Mouse (Mus musculus) inflammation-experienced regulatory T-cells (primary cell): ENCODE results near the gene Islr2. TPM values are rescaled to one million over a fixed set of nuclear protein-coding genes. Genes with fewer than 3 reads are reported as not detected.

Experiments used
- polyA plus RNA-seq, 2 experiments: library from polyadenylated mRNA; unstranded; fragments of 100-300 nt; shearing (Covaris generic); gene quantifications; one replicate each; pipeline ENCODE4 v1.2.1; 2017

Islr2 gene
- 1 to 10 TPM in 1 of 2 experiments, not detected in 1; 1.0 TPM for polyA plus RNA-seq

DNA sequence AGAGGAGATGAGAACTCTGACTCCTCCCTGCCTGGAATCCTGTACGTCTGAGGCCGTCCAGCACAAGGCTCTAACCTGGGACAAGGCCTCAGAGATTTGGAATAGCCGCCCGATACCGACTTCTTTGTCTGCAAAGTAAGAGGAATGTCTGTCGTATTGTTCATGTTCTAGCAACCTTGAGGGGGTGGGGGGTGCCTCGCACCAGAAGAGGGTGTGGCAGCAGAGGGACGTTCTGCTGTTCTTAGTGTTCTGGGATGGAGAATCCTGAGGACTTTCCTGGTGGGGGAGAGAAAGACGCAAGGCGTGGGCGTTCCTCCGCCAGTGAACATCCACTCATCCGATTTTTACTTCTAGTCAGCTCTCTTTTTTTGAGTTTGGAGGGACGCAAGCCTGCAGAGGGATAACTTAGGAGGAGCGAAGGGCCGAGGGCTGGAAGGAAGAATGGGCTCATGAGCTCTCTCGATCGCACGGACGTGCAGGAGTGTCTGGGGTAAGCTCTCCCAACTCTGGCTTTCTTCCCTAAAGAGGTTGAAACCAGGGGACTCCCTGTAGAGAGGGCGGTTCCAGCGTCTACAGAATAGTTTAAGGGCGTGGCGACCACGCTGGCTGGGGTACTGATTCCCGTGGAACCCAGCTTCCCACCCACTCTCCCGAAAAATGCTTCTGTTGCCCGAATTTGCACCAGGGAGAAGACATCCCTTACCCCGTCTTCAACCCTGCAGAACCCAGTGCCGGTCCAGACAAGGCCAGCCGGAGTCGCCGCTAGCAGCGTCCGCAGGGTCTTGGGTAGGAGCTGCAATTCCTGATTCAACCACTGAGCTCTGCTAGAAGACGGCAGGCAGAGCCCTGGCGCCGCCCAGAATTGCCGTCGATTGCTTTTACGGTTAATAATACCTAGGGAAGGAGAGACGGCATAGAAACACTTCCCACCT, at the start of gene Islr2, which contains the start of gene Islr:
Gene Islr2 (minus strand): TSS at position 804 of the 932 bp plus-strand sequence.
Gene Islr (minus strand): TSS at position 791 of the 932 bp plus-strand sequence.

DNA sequence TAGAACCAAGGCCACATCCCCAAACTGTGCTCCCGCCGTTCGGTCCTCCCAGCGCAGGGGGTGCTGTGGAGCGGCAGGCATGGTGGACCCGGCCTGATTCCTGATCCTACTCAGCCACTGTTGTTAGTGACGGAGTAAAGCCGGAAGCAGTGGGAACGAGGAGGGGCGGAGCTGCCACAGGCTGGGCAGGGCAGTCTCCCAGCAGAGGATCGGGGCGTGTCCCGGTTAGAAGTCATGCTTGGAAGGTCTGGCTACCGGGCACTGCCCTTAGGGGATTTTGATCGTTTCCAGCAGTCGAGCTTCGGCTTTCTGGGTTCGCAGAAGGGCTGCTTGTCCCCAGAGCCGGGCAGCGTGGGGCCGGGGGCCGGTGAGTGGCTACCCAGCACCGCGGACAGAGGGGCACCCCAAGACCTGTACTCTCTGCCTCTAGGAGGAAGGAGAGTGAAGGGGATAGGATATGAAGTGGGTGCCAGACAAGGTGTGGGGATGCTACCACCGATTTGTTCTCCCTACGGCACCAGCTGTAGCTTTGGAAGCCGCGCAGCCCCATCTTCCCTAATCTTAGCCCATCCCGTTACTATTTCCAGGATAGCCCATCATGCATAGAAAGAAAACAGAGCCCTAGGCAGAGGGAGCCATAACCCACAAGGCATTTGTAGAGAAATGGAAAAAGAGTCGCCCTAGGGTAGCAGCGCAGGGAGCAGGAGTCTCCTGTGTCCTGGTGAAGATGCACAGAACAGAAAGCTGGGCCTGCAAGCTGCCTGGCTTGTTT, 49.1 kb upstream of the Islr2 start, which contains the start of gene Stoml1:
Gene Stoml1 (plus strand): TSS at position 132 of the 772 bp plus-strand sequence.

DNA sequence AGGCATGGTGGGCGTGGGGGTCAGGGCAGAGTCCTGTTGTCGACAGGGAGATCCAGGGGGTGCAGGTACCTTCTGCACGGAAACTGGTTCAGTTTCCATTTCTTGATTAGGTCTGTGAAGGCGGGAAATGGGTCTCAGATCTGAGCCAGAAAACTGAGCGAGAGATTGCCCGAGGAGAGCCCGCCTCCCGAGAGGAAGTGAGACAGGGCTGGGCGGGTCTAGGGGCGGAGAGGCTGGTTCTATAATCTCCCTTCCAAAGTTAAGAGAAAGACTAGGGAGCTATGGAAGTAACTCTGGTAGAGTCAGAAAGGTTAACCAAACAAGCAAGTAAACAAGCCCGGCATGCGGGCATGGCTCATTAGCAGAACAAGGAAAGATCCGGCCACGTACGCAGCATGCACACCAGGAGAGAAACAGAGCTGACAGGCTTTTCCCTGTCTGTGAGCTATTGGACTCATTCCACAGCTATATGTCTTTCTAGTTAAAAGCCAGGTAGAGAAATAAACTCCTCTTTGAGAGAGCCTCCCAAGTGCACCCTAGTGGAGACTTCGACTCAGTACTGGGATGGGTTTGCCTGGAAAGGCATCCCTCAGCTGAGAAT, 45.6 kb upstream of the Islr2 start, which contains the start of gene Pml:
Gene Pml (minus strand): TSS at position 195 of the 601 bp plus-strand sequence.

Other genes starting within 250 kb of the Islr2 start
- 1 to 10 TPM in 1 of 2 experiments, not detected in 1; 1.2 TPM for gene Cyp11a1, start 197.9 kb downstream of the Islr2 start, polyA plus RNA-seq
- 1 to 10 TPM; 3.0 to 3.3 TPM for gene Stra6, start 140.5 kb downstream of the Islr2 start, polyA plus RNA-seq
- not detected for gene Ccdc33, start 85.5 kb downstream of the Islr2 start, polyA plus RNA-seq
- 1 to 10 TPM in 1 of 2 experiments, under 1 TPM in 1; 0.10 to 1.7 TPM for gene Islr, start within 50 bp of the Islr2 start, polyA plus RNA-seq
- 10 to 100 TPM; 53.2 to 66.0 TPM for gene Pml, start 45.5 kb upstream of the Islr2 start, polyA plus RNA-seq
- gene Stoml1, start 48.8 kb upstream of the Islr2 start, polyA plus RNA-seq, result 10 to 100 TPM; 26.7 to 27.0 TPM
- gene Loxl1, start 108.9 kb upstream of the Islr2 start, polyA plus RNA-seq, result under 1 TPM; 0.12 to 0.31 TPM
- gene Tbc1d21, start 166.1 kb upstream of the Islr2 start, polyA plus RNA-seq, result not detected